Mouse (Mus musculus): Measurements from ENCODE around the gene Taf11.

The Taf11 gene

DNA sequence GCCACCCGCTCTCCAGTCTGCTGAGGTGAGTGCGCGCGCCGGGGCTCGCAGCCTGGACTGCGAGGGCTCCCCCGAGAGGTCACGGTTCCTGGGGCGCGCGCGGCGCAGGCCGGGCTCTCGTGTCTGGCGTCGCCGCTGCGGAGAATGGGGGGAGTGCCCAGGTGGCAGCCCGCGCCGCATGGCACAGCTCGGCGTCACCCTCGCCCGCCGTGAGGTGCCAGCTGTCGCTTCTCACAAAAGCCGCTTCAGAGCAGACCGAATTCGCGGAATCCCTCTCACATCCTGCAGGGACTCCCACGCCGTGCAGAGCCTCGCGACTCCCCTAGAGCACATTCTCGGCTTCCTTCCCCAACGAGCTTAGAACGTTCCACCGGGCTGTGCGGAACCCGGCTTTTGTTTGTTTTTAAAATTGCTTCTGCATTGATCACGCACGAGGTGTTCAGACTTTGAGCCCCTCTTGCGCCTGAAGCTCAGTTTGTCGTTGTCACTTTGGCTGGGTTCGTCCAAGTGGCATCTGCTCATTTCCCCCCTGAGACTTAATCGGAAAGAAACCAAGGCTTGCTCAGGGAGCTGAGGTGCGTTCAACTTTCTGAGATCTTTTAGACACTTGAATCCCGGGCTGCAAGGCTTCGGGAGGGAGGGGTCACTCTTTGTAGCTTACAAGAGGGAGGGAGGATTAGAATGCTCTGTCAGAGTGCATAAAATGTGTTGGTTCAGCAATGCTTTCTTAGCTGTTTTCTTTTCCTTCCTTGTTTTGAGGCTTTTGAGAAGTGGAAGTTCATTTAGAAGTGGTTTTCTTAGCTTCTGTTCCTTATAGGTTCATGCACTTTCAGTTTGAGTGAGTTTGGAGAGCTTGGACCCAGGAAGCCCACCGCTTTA is at the start of gene Taf11:
Gene Taf11, minus strand, starts transcription at position 223 of the 879 bp plus-strand sequence.
- peak; percentile 11 for DNase-seq

GRCm38 (mm10) chr17:27957649-27958048 is 48.0 kb upstream of the Taf11 start:
- no peak for DNase-seq

DNA sequence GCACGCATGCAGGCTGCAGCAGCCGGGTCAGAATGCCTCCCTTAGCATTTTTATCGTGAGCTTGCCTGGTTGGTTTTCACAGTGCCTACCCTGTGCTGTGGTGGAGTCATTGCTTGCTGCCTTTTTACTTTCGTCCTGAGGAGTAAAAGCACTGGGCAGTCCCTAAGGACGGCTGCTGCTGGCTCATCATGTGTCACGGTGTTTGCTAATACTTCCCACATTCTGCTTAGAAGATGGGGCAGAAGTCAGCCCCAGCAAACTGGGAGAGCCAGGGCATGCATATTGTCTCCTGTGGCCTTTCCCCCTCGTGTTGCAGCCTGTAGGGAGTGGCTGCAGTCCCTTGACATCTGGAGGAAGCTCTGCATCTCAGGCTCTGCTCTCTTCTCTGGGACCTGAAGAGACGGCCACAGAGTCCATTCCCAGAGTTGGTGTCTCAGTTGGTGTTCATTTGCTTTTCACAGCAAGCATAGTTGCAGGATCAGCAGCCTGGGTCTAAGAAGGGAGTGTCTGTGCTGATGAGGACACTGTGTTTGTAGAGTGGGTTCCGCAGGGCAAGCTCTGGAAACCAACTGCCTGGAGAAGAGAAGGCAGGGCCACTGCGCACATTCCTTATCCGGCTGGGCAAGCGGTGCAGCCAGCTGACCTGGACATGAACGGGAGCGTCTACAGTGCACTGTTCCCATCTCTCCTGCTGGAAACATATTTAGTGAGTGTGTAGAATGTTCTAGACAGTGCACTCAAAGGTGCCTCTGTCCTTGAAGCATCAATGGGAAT is 45.2 kb upstream of the Taf11 start:
- no peak for DNase-seq

GRCm38 (mm10) chr17:27953136-27953535 is 43.5 kb upstream of the Taf11 start:
- no peak for DNase-seq

GRCm38 (mm10) chr17:27947155-27947554 is 37.5 kb upstream of the Taf11 start:
- no peak for DNase-seq

- no peak for DNase-seq
These were observed 36.7 kb upstream of the Taf11 start for GRCm38 (mm10) chr17:27946371-27946770.

DNA sequence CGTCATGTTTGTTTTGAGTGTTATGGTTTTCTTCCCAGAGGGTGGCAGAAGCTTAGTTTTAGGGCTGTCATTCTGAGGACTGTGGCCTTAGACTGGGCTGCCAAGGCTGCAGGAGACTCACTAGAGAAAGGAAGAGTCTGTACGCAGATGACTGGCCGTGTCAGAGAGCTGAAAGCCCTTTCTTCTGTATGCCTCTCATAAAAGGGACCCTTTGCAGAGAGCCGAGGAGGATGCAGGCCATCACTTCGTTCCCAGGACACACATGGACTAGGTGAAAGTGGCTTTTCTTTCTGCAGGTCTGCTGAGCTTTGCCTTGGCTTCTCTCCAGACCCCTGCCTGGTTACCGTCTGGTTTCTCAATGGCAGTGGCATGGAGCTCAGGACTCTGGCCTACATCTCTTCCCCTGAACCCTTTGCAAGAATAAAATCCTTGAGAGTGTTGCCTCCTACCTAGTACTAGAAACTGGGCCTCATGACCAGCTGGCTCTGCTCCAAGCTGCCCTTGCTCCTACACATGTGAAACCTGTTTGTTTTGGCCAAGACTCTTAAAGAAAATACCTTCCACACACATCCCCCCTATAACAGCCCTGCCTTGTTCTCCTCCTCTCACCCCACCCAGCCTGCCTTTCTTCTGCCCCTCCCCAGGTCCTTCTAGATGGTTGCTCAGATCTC is 36.0 kb upstream of the Taf11 start:
- DNase-seq, result peak; percentile 19

DNA sequence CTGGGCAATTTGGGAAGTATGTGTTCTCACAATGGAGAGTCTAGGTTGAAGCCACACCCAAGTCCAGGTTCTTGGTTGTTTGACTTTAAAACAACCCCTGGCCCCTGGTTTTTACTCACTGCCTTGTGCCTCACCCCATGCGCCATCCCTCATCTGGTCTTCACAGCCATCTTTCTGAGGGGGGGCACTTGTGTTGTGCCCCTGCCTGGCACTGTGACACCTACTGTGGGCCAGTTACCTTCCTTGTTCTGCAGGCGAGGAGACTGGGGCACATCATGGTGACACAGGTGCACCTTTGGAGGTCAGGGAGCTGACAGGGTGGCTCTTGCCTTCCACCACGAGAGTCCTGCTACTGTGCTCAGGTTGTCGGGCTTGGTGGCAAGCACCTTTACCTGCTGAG is 32.5 kb upstream of the Taf11 start:
- no peak for DNase-seq

- no peak for DNase-seq
These were observed 32.1 kb upstream of the Taf11 start for GRCm38 (mm10) chr17:27941698-27942097.

DNA sequence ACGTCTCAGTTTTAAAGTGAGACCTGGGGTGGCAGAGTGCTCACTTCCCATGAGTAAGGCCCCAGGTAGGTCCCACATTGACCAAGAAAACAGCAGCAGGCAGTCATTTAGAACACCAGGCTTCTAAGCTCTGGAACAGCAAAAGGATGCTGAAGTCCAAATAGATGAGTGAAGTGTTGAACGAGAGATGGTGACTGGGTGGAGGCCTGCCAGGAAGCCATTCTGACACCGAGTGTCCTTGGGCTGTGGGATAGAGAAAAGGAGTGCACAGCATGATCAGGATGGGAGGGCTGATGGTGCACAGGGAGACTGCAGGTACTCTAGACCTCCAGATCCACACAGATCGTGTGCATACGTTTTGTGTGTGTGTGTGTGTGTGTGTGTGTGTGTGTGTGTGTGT is 31.5 kb upstream of the Taf11 start:
- no peak for DNase-seq

- DNase-seq, result no peak
These were observed 30.7 kb upstream of the Taf11 start for GRCm38 (mm10) chr17:27940352-27940751.

- no peak for DNase-seq
These were observed 29.4 kb upstream of the Taf11 start for GRCm38 (mm10) chr17:27939028-27939427.

GRCm38 (mm10) chr17:27938121-27938754 is 28.6 kb upstream of the Taf11 start:
- DNase-seq, result no peak

DNA sequence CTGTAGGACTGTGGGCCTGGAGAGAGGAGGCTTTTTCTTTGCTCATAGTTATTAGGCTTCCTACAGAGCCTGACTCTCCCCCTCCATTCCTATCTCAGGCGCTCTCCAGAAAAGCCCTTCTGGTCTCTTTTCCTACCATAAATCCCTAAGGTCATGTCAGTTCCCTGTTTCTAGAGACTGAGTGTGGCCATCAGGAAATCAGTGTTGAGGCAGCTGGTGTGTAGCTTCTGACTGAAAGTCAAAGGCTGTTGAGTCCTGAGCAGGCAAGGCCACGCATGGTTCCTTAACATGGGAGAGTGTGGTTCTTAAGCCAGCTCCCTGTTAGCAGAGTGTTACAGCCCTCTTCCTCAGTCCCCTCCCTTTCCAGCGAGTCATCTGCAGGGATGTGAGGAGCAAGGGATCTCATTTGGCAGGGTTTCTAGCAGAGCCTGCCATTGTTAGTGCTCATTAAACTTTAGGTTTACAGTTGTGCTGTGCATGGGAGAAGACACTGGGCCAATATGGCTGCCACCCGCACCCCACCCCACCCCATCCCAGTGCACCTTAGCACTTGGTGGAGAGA is 27.5 kb upstream of the Taf11 start:
- no peak for DNase-seq

DNA sequence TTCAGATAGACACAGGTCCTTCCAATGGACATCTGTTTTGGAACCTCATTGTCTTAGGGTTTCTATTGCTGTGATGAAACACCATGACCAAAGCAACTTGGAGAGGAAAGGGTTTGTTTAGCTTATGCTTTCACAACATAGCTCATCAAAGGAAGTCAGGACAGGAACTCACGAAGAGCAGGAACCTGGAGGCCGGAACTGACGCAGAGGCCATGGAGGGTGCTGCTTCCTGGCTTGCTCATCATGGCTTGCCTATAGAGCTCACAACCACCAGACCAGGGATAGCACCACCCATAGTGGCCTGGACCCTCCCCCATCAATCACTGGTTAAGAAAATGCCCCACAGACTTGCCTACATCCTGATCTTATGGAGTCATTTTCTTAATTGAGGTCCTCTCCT is 25.4 kb upstream of the Taf11 start:
- DNase-seq, result no peak

DNA sequence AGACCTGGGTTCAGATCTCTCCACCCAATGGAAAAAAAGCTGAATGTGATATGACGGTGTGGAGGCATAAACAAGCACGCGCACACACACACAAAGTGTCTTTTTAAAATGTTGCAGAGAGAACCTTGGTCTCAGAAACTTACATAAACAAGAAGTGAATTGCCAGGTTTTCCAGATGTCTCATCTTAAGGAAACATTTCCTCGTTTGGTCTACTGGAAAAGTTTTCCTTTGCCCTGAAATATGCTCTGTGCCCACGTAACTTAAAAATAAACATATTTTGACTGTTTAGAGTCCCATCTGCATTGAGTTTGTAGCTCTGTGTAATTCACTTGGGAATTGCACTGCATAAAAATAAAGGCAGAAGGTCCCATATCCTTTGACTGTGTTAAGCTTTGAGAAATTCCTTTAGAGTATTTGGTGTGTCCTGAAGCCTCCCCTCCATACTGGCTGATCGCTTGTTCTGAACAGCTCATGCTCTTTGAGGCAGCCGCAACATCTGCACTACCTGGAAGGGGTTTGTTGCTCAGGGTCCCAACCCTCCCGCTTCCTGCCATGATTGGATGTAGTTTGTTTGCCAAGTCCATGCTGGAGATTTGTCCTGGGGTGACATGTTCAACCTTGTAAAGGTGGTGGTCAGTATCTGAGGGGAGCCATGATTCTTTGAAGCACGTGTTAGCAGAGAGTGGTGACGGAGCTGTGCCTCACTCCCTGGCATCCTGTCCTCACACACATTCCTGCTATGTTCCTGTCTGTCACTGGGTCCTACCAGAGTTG is 24.7 kb upstream of the Taf11 start:
- DNase-seq, result no peak

GRCm38 (mm10) chr17:27931826-27932225 is 22.2 kb upstream of the Taf11 start:
- DNase-seq, result no peak

DNA sequence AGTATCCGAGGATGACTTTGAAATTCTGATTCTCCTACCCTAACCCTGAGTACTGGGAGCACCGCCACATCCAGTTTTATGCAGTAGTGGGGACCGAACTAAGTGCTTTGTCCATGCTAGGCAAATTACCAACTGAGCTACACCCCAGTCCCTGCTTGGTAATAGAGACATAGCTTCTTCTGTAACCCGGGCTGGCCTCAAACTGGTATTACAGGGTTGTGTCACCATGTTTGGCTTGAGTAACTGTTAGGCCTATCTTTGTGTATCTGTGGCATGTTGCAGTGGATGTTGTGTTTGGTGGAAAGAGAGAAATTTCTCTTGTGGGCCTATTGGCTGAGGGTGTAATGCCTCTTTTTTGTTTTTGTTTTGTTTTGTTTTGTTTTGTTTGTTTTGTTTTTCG is 20.6 kb upstream of the Taf11 start:
- no peak for DNase-seq

DNA sequence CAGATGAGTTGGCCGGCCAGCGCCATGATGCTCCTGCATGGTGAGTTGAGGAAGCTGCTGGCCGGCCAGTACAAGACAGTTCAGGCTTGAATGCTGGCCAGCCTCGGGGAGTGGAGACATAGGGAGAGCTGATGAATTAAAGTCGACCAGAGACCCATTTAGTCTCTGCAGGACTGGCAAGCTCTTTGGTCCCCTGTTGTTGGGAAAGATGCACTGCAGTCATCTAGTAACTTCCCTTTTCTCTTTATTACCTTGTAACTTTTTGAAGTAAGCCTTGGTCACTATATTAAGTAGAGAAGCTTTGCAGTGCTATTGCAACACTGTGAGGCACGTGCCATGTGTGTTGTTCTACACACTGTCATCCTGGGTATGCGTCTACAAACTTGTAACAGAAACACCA is 15.9 kb upstream of the Taf11 start:
- DNase-seq, result no peak

- DNase-seq, result no peak
These were observed 15.4 kb upstream of the Taf11 start for GRCm38 (mm10) chr17:27925054-27925453.

GRCm38 (mm10) chr17:27922174-27922712 is 12.6 kb upstream of the Taf11 start:
- no peak for DNase-seq

DNA sequence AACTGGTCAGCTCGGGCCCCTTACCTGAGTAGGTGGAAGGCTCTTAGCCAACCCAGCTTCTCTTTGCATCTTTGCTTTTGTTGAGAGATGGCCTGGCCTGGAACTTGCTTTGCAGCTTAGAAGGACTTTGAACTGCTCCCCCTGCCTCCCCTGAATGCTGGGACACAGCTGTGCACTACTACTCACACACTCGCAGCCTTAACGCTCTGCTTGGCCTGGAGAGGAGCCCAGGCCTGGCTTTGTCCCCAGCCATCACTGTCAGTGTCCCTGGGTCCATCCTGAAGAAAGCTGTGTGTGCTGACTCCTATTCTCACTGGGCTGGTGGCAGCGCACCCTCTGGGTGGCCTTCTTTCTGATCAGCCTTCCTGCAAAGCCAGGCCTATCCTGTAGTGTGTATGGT is 11.0 kb upstream of the Taf11 start:
- no peak for DNase-seq

Data from liver (tissue).